Mouse (Mus musculus) lung, postnatal 25 days (tissue): ENCODE data around the gene 1700029F12Rik.
"Not testable (repeated sequence)": the region's sequence is repeated elsewhere in the genome, so short reads cannot be mapped to it uniquely, and the experiment has no call there.

Source experiments
- DNase-seq: peaks from one replicate; pipeline ENCODE4 v3.0.0; 2022; ENCODE audit warnings: low spot score

The 1700029F12Rik gene

DNA sequence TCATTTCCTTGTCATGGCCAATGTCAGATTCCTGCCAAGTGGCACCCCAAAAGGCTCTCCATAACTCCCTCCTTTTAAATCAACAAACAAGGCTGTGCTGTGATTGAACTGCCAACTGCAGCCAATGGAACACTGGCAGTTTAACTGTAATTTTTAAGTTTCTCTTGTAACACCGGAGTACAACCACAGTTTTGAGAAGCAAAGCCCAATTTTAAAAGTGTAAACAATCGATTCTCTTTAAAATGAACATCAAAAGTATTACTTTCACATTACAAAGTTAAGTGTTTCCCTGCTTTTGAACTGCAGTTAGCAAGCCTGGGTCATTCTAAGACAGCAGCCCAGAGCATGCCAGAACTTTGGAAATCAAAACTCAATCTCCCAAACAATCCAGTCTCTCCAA lies at the start of gene 1700029F12Rik:
1700029F12Rik (minus strand) TSS at position 101 of the 400 bp plus-strand sequence.
- DNase-seq = no peak

DNA sequence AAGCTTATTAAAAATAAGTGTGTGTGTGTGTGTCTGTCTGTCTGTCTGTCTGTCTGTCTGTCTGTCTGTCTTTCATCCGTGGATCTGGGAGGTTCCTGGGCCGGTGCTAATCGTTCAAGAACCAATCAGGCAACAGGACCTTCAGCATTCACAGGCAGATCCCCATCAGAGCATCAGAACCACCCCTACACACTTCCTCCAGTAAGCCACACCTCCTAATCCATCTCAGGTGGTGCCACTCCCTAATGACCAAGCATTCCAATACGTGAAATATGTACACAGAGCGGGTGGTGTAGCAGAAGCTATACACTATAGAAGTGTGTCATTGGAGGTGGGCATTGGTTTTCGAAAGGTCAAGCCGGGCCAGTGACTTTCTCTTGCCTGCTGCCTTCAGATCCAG lies 48.3 kb upstream of the 1700029F12Rik start:
- DNase-seq = no peak

DNA sequence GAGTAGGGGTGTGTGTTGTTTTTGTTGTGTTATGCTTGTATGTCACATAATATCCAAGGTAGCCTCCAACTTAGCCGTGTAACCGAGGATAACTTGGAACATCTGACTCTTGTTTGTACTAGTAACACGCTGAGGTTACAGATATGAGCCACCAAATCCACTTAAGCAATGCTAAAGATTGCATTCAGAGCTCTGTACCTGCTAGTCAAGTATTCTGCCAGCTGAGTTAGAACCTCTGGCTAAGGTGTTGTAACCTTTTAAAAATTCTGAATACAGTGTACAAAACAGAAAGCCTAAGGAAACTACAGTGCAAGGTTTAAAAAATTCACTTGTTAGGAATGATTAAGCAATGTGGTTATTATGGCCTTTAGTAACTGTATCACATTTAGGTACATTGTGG lies 46.5 kb upstream of the 1700029F12Rik start:
- no peak for DNase-seq

DNA sequence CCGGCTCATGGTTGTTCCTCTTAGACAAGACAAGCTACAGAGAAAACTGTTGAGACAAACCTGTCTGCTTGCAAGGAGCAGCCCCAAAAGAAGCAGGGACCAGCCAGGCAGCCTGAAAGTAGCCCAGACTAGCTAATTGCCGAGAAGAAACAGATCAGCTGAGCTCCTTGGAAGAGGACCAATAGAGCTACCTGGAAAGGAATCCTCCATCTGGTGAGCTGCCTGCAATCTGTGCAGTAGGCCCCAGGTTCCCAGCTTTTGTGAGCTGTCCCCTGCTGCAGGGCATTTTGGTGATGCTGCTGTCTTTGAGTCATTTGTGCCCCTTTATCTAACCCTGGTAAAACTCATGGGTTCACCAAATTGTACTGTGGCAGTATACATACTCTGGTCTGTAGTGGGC lies 46.0 kb upstream of the 1700029F12Rik start:
- DNase-seq = no peak

DNA sequence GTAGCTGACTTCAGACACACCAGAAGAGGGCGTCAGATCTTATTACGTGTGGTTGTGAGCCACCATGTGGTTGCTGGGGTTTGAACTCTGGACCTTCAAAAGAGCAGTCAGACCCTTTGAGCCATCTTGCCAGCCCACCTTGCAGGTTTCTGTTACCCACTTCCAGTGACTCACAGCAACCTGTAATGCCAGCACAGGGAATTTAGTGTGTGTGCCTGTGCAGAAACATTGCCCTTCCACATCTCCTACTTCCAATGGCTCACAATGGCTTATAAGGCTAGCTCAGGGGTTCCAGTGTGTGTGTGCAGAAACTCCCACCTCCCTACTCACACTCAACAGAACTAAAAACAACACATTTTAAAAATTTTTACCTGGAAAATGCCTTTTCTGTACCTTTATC lies 43.4 kb upstream of the 1700029F12Rik start:
- DNase-seq = no peak

DNA sequence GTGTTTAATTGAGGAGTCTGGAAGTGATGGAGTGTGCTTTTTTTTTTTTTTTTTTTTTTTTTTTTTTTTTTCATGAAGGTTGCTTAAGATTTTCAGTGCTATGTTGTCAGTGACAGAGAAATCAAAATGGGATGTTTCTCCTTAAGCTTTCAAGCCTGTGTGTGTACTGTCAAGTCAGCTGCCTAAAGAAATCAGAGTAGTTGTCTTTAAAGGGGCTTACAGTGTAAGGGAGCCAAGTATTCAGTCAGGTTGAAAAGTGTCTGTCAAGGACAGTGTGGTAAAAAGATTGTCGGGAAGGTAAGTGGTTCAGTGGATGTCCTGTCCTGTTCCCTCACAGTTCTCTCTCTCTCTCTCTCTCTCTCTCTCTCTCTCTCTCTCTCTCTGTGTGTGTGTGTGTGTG lies 39.3 kb upstream of the 1700029F12Rik start:
- no peak for DNase-seq

DNA sequence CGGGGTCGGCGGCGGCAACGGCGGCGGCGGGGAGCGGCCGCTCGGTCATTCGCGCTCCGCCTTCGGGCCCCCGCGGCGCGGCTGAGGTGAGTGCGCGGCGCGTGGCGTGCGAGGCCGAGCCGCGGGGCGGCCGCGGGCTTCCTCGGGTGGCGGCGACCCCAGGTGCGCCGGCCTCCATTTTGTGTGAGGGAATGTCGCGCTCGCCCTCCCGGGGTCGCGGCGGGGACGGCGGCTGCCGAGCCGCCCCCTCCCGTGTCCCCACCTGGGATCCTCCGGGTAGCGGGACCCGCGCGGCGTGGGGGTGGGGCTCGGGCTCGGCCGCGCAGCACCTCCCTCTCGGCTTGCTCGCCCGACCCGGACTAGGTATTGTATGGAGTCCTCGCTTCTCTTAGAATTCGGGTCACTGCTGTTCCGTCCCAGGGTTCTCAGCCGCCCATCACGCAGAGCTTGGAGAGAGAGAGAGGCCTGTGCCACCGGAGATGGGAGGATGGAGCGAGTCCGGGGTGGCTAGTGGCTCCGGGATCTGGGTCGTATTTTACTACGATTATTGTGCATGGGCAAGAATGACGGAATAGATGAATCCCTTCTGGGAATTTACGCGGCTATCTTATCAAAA lies 37.6 kb upstream of the 1700029F12Rik start:
- DNase-seq = no peak

DNA sequence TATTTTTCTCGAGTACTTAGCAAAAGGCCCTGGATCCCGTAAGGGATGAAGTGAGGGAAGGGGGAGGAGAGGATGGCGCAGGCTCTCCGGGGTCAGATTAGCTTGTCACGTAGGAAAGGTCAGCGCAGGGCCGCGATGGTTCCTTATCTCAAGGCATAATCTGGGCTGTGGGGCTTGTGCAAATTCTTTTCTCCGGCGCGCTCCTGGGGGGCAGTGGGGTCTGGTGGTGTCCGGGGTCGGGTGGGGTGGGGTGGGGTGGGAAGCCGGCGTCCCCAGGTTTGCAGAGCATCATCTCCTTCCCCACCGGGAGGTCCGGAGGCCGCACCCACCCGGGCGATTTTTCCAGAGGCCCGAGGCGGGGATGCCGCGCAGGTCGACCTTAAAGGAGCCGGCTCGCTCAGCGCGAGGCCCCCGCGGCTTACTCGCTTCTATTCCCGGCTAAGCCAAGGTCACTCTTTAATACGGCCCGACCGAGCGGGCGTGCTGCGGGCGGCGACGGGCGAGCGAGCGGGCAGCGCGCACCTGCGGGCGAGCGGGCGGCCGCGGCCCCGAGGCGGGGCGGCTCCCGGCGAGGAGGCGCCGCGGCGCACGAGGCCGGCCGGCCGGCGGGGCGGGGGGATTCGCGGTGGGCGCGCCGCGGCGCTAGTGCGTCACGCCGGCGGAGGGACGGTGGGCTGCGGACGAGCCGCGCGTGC lies 36.9 kb upstream of the 1700029F12Rik start:
- DNase-seq = no peak

DNA sequence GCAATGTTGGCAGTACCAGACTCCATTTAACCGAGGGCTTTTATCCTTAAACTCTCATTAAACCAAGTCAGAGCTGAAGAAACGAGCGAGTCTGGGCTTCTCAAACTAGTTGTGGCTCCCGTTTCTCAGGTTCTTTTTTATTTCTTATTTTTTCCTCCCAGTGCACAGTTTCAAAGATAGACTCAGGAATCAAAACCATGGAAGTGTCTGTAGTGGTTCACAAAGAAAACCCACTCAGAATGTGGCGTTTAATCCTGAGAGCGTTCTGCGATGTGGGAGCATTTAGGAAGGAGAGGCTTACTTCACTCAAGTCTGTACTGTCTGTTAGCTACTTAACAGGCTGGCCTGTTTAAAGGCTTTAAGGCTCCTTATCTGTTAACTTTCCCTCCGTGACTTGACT lies 34.0 kb upstream of the 1700029F12Rik start:
- no peak for DNase-seq

DNA sequence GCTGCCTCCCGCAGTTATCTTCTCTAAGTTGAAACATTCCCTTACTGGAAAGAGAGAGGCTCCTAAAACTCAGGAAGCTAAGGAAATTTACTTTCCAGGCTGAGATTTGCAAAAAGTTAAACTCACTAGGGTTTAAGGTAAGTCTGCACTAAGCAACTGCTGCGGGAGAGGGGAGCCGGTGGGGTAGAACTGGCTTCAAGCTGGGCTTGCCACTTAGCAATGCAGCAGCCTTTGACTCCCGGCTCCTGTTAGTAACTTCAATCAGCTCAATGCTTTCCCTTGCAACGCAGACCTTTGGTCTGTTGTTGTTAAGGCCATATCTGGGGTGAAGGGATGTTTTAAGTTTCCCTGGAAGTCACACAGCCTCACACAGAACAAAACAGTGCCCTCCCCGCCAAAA lies 33.5 kb upstream of the 1700029F12Rik start:
- no peak for DNase-seq

DNA sequence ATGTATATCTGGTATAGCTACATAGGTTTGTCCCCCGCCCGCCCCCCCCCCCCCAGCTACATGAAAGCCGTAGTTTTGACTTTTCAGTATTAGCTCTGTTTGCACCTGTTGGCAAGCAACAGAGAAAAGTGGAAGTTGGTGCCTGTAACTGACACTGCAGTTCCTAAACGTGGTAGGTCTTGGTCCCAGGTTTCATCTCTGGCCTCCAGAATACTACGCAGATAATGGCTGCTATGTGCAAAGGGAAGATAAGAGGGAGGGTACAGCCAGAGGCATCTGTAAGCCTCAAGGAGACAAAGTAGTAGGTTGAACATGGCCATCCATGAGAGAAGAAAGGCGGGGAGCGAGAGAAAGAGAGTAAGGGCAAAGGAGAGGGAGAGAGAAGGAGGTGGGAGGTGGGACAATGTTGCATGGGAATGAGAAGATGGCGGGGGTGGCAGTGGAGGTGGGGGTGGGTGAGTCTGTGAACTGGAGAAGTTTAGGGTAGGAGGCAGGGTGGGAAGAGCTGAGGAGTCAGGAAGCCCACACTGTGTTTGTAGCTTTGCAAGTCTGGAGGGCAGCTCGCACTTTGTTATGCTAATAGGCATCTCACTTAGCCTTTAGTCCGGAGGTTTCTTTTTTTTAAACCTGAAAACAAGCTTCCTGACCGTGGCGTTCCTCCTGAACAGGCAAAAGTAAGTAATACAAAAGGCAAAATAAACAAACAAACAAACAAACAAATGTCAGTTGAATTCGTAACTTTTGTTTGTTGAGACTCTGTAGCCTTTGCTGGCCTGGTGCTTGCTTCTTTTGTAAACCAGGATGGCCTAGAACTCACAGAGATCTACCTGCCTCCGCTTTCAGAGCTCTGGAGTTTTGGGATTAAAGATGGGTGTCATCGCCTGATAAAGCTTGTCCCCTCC lies 32.7 kb upstream of the 1700029F12Rik start, which contains the start of gene Fam169a:
Fam169a (plus strand) TSS at position 638 of the 902 bp plus-strand sequence.
- DNase-seq = no peak

DNA sequence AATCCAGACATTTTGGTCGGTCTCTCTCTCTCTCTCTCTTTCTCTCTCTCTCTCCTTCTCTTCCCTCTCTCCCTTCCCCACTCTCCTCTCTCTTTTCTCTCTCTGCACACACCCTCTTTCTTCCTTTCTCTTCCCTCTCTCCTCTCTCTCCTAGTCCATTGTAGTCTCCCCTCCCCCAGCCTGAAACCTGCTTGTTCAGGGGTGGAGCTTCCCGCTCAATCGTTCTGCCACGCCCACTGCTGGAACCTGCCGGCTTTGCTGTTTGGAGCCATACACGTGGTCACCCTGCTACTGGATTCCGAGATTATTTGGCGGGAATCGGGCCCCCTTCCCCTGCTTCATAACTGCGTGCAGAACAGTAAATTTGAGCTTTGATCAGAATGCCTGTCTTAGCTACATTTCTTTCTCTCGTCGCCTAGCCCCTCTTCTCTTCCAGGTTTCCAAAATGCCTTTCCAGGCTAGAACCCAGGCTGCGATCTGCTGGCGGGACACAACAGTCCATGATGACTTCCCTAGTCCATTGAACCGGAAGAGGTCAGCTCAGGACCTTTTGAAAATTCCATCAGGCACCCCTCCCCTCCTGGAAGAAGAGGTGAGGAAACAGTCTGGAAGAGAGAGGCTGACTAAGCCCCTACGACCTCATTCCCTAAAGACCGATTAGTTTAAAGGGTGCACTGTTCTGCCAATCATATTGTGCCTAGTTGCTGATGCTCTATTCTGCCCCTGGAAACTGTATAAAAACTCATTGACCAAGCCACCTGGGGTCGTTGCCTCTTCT lies 30.9 kb upstream of the 1700029F12Rik start:
- not testable (repeated sequence) for DNase-seq

DNA sequence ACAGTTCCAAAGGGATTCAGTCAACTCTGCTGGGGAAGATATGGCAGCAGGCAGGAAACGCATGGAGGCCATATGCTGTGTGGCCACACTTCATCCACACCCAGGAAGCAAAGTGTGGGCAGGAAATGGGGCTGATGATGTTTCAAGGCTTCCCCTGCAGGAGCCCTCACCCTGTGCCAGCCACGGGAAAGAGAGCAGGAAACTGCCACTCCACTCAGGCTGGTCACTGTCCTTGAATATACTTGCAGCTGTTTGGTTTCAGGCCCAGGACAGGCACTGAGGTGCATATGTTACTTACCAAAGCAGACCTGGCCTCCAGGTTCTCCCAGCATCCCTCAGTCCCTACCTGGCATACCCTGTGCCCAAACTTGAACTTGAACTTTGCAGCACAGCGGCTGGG lies 30.3 kb upstream of the 1700029F12Rik start:
- no peak for DNase-seq

DNA sequence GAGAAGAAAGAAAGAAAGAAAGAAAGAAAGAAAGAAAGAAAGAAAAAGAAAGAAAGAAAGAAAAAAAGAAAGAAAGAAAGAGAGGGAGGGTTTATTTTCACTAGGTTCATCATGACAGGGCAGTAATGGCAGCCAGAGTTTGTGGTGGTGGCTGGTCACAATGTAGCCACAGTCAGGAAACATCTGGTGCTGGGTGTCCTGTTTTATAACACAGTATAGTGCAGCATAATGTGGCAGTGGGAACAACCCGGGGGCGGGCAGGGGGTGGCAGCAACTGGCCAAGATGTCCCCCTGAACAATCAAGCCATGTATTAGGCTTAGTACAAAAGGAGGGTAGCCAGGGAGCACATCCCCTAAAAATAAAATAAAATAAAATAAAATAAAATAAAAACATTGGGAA lies 29.3 kb upstream of the 1700029F12Rik start:
- no peak for DNase-seq

DNA sequence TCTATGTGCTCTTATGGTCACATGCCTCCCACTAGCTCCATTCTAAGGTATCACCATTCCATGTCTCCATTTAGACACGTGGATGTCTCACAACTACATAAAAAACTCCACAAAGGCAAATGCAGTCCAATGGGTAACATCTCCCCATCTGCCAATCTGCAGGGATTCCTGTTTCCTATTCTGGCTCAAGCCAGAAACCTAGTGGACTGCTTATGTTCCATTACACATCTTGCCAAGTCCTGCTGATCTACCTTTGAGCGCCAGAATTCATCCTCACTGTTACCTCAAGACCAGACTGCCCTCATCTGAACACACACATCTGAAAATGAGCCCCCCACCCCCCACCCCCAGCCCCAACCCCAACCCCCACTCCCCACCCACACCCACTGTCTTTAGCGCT lies 28.0 kb upstream of the 1700029F12Rik start:
- DNase-seq = no peak

DNA sequence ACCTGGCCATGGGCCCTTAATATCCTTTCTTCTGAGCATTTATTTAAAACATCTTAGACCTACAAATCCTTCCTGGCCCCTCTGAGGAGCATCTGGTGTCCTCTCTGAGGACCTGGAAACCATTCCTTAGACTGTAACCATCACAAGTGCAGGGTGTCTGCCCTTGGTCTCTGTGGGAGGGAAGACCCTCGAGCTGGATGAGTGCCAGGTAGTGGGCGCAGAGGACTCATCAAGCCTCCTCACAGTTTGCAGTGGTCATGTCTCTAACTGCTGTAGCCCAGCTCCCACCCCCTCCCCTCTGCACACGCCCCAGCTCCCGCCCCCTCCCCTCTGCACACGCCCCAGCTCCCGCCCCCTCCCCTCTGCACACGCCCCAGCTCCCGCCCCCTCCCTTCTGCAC lies 26.2 kb upstream of the 1700029F12Rik start:
- DNase-seq = no peak

DNA sequence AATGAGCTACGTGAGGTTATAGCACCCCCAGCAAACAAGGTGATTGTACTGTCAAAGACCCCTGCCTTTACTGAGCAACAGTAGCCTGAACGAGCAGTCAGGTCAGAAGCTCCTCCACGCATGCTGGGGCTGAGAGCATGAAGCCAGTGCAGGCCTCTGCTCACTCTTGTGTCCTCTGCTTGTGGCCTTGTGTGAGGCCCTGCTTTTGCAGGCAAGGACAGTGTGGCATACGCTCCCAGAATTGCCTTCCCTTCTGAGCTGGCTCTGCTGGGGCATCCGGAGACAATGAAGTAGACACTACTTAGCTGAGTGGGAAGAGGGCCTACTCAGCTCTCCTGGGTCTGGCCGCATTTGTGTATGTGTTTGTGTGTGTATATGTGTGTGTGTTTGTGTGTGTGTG lies 25.6 kb upstream of the 1700029F12Rik start:
- no peak for DNase-seq

DNA sequence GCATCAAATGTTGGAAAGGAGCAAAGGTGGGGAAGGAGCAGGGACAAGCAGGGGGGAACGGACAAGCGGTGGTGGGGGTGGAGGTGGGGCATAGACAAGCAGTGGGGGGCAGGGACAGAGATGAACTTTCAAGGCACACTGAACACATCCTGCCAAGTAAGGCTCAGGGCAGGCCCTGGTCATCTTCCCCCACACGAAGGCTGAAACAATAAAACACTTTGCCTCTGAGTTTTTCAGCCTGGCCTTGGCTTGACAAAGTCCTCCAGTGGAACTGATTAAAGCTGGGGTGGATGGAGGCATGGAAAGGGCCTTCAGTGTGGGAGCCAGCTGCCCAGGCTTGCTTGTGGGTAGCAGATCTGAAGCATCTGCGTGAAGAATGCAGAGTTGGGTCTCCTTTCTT lies 23.7 kb upstream of the 1700029F12Rik start:
- no peak for DNase-seq

DNA sequence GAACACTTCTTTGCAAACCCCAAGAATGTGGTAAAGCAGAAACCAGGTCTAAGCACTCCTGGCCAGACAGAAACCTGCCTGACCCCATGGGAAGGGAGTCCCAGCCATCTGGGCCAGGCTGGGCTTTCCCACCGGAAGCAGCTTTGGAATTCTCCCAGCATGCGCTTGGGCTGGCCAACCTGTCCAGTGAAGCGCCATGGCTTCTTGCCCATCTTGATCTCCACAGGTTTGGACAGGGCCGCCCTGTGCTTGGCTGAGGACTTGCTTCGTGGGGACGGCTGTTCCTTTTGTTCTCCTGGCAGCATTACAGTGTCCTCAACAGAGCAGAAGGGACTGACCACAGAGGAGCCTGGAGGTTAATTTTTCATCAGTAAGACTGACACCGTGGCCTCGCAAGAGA lies 19.7 kb upstream of the 1700029F12Rik start:
- DNase-seq = peak; percentile 34

DNA sequence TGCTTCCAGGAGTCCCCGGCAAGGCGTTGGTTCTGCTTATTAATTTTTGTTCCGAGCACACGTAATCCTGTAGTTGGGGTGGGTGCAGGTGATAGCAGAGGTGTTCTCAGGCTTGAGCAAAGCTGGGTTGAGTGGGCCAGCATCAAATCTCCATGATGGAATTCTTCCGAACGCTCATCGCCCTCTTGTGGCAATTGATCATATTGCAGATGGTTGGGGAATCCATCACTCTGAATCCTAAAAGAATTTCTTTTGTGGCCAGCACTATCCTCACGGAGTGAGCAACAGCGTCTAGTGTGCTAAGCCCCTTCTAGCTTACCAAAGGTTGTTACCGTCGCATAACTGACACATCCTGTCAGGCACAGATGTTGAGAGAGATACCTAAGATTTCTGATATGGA lies 18.5 kb upstream of the 1700029F12Rik start:
- peak; percentile 40 for DNase-seq

DNA sequence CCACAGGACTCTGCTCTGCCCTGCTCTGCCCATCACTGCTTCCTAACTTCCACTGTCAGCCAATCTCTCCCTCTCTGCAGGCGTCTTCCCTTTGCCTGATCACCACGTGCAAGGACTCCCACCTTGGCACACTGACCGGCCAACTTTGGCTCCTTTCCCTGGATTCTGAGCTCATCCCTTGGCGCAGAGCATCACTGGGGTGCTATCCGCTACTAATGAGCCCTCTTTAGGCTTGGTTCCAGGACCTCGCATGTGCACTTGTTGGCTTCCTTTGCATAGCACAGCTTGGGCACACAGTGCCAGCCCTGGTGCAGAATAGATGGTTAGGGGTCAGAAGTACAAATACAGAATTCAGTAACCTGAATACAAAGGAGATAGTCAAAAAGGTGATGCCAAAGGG lies 17.0 kb upstream of the 1700029F12Rik start:
- DNase-seq = no peak

DNA sequence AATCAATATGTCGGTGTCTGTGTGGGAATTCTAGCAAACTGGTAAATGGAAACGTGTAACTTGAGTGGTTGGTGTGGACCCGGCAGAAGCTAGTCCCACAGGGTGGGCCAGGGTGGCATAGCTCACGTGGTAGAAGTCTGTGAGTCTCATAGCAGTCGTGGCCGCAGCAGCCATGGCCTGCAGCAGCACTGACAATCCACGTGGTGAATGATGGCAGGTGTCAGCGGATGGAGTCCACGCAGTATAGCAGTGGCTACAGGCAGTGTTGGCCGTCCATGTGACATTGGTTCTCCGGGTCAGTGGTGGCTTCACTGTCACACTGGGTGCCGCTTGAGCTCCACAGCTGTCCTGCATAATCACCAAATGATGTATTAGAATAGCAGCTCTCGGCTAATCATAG lies 4.1 kb downstream of the 1700029F12Rik start:
- DNase-seq = no peak
